Mouse (Mus musculus): ENCODE measurements around the gene Wnt3a.
"Not testable (repeated sequence)": the region's sequence is repeated elsewhere in the genome, so short reads cannot be mapped to it uniquely, and the experiment has no call there.

The Wnt3a gene

DNA sequence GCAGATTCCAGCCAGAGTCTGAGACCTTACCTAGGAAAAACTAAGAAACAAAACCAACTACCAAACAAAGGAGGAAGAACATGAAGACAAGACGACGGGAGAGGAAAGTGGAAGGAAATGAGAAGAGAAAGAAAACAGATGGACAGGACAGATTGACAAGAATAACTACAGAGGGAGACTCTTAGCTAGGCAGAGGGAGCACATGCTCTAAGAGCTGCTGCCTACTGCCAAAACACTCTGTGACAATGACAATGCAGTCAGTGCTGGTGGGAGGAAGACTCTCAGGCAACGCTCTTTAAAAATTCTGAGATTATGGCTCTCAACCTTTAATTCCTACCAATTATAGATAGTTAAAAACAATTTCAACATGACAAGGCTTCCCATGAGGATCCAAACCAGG, 73.6 kb downstream of the Wnt3a start:
- DNase-seq, result no peak

DNA sequence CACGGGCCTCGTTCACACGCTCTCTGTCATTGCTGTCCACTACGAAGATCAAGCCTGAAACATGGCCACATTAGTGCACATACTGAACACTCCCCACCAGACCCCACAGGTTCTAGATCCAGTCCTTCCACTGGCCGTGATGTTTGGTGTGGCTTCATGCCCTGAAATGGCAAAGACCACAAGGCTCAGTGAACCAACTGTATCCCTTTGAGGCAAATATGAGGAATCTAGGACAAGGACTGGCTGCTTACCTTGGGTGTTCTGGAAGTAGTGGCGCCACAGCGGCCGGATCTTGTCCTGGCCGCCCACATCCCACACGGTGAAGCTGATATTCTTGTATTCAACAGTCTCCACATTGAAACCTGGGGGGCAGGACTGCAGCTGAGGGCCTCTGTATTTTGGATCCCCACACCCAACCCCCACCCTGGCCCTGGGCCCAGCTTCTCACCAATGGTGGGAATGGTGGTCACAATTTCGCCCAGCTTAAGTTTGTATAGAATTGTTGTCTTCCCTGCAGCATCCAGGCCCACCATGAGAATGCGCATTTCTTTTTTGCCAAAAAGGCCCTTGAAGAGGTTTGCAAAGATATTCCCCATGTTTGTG, 77.6 kb downstream of the Wnt3a start:
- no peak for DNase-seq

DNA sequence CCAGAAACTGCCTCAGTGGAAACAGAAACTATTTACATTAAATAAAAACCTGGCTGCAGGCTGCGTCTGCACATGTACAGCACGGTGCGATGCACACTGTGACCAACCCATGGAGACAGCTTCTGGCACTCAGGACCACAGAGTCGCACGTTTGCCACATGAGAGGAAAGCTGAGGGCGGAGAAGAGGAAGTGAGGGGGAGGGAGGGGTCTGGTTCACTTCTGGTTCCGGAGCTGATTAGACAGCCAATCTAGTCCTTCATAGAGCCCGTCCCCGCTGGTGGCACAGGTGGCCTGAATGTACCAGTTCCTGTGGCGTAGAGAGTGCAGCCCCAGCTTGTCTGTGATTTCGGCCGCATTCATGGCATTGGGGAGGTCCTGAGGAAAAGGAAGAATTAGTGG, 78.2 kb downstream of the Wnt3a start:
- not testable (repeated sequence) for DNase-seq

DNA sequence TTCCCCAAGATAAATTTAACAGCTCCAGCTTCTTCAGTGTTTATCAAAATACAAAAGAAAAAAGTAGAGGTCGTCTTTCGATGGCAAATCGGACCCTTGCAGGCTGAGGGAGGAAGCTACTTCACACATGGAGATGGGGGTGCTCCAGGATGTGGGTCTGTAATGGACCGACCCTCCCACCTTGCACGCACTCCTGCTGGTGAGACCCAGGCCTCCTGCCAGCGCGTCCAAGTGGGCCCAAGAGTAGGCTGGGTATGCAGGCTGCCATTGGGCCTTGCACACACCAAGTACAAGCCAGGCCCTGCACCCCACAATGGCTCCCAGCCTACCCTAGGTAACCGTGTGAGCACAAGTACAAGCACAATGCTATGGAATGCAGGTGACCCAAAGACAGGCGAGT, 79.0 kb downstream of the Wnt3a start:
- DNase-seq, result not testable (repeated sequence)

DNA sequence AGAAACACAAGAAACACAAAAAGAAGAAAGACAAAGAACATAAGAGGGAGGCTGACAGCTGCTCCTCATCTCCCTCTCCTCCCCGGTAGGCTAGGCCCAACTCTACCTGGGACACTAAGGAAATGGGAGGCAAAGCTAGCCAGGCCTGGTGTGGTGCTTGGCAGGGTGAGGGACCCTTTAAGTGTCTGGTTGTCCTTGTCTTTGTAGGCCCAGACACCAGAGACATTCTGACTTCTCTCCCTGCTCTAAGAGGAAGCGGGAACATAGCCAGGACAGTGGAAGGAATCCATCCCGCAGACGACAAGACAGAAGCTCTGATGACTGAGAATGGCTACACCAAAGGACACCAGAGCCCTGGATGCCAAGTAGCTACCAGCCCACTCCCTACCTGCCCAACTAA, 80.5 kb downstream of the Wnt3a start:
- DNase-seq, result no peak

DNA sequence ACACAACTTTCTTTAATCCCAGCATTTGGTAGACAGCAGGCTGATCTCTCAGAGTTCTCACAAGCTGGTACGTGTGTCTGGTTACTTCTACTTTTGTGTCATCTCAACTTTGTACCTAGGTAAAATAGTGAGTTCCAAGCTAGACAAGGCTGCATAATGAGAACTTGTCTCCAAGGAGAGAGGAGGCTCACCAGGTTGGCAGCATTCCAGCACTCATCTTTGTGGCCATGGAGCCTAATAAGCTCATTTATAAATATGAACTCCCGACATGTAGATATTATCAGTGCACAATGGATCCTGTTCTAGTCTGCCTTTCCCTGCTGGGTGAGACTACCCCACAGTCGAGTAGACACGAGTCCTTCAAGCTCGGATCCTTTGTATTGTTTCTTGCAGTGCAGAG, 81.0 kb downstream of the Wnt3a start:
- no peak for DNase-seq

DNA sequence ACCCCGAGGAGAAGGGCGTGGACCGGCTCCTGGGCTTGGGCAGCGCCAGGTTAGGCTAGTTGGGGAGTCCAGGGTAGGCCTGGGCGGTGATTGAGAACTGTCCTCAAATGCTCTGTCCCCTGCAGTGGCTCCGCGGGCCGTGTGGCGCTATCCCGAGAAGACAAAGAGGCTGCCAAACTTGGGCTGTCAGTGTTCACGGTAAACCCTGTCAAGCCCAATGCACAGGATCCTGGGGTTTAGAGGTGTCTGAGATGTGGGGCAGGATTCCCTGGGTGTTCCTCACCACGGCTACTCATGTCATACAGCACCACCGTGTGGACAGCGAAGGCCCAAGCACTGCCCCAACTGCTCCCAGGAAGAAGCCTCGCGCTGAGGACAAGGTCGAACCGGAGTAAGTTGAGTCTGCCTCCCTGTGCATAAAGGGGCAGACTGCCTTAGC, 81.5 kb downstream of the Wnt3a start:
- peak; percentile 57 for DNase-seq

DNA sequence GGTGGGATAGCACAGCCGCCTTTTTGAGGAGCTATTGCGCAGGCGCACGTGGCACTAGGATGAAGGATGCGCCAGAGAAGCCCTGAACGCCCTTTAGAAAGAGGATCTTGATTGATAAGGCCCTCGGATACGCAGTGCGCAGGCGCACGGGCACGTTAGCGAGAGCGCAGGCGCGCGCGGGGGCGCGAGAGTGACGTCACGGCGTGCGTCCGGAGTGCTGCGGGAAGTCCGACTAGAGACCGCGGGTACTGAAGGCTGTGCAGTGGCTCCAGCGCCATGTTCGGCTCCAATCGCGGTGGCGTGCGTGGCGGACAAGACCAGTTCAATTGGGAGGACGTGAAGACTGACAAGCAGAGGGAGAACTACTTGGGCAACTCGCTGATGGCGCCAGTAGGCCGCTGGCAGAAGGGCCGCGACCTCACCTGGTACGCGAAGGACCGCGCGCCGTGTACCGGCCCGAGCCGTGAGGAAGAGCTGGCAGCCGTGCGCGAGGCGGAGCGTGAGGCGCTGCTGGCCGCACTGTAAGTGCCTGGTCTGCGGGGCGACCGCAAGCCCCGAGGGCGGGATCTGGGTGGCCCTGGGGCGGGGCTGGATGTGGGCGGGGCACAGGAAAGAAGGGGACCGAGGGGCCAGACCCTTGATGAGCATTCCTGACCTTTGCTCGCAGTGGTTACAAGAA, 82.3 kb downstream of the Wnt3a start, which contains the start of gene 2310033P09Rik:
Gene 2310033P09Rik, plus strand, starts transcription at position 169 of the 679 bp plus-strand sequence.
- peak; percentile 93 for DNase-seq

DNA sequence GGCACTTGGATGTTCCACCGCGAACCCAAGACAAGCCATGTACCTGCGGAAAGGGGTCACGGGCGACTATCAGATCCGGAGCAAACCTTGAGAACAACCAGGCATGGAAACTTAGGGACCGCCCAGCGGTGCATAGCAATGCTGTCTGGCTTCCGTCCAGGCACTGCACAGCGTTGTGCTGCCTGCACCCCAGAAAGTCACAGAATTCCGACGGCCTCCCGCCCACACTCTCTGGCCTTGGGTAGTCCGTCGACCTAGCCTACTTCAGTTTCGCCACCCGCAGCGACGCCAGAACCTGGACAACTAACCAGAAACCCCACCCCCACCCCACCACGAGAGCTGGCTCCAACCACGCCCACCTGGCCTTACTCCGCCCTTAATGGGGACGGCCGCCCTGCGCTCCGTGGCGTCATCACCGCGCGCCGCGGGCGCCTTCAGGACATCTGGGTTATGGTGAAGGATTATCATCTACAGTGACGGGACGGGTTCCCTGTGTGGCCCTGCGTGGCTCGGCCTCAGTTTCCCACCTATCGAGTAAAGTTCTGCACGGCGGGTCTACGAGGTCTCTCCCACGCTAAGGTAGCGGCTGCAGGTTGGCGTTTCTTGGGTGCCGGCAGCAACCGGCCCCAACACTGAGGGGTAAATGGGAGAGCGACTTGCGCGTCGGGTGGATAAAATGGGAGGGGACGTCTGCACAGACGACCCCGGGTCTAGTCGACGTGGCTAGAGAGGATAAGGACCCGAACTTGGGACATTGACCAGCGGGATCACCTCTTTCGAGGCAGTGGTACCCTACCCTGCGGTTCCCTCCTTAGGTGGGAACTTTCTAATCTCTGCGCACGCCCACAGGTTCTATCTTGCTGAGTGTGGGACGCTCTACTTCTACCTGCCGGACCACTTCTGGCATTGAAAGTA, 88.2 kb downstream of the Wnt3a start, which contains the start of gene Mrpl55:
Gene Mrpl55, plus strand, starts transcription at position 406 of the 915 bp plus-strand sequence.
- DNase-seq, result peak; percentile 89

DNA sequence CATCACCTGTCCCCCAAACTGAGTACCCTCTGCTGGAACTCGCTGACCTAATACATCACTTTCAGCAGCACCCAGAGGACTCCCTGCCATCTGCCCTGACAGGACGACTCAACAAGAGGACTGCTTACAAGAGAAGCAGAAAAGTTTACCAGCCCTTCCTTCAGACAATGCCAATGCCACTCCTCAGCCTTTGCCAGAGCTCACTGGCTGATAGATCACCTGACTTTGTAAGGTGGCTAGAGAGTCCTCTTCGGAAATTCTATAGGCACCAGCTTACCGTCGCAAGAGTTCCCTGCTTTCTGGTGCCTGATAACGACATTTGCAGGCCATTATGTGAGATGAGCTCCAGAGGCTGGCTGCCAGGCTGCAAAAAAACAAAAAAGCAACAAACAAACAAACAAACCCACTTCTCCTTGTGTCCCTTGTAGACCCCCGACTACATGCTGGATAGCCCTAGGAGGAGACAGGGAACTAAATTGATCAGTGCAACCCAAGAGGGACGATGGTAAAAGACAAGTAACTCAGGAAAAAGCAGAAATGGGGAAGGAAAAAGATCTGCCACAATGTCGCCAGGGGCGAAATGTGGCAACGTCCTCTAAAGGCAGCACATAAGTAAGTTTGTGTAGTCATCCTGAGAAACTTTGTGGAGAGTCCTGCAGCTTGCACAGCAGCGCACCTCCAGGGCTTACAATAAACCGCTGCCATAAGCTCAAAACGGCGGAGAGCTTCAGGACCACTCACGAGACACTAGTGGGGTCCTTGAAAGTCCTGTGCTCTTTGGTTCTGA, 89.1 kb downstream of the Wnt3a start:
- DNase-seq, result no peak
